Mouse (Mus musculus) kidney, embryonic 15.5 days (tissue): Measurements from ENCODE around the gene Pitpnb. TPM values are rescaled to one million over a fixed set of nuclear protein-coding genes. Genes with fewer than 3 reads are reported as not detected.

Experiments
- ATAC-seq: fragments of 200-750 bp; cut with Nextera tagmentation; replicated peaks from 2 replicates; pipeline ENCODE4 v1.8.0; 2017; ENCODE audit warnings: moderate TSS enrichment; ENCODE audit not compliant: low FRiP score
- H3K27ac ChIP-seq: fragments of 300-500 bp; sonication (generic); 2 replicates; pipeline ENCODE4 v1.5.1; 2015; ENCODE audit warnings: mild to moderate bottlenecking, inconsistent platforms
- H3K27me3 ChIP-seq: fragments of 300-500 bp; sonication (generic); 2 replicates; pipeline ENCODE4 v1.6.1; 2015; ENCODE audit warnings: inconsistent platforms
- H3K36me3 ChIP-seq: fragments of 300-500 bp; sonication (generic); 2 replicates; pipeline ENCODE4 v1.6.1; 2015; ENCODE audit warnings: inconsistent platforms
- H3K4me1 ChIP-seq: fragments of 300-500 bp; sonication (generic); 2 replicates; pipeline ENCODE4 v1.6.1; 2015; ENCODE audit warnings: inconsistent platforms
- H3K4me2 ChIP-seq: fragments of 300-500 bp; sonication (generic); 2 replicates; pipeline ENCODE4 v1.6.1; 2015; ENCODE audit warnings: moderate library complexity, mild to moderate bottlenecking, inconsistent platforms
- H3K4me3 ChIP-seq: fragments of 300-500 bp; sonication (generic); replicated peaks from 2 replicates; pipeline ENCODE4 v1.5.1; 2015; ENCODE audit warnings: mild to moderate bottlenecking, inconsistent platforms
- H3K9ac ChIP-seq: fragments of 300-500 bp; sonication (generic); 2 replicates; pipeline ENCODE4 v1.6.1; 2015; ENCODE audit warnings: mild to moderate bottlenecking, inconsistent platforms
- H3K9me3 ChIP-seq: fragments of 300-500 bp; sonication (generic); replicated peaks from 2 replicates; pipeline ENCODE4 v1.6.1; 2016; ENCODE audit warnings: inconsistent platforms
- WGBS: fragments of 180-500 bp; shearing (Covaris S2); methylation state at CpG from one replicate; pipeline ENCODE4 v1.1.7; 2015; ENCODE audit warnings: mixed read lengths; 5-methylcytosine and 5-hydroxymethylcytosine counted together
- polyA plus RNA-seq: library from polyadenylated mRNA; unstranded; fragments of >200 nt; fragmentation: Nextera tagmentation; extraction: Ambion mirVana; gene quantifications from 2 replicates; pipeline ENCODE4 v1.2.1, GENCODE M21; 2015

The Pitpnb gene
- polyA plus RNA-seq, 1 experiment from 2014 or later: 104 TPM

GRCm38 (mm10) chr5:111356811-111357617 is 26.5 kb downstream of the Pitpnb start:
- H3K36me3 ChIP-seq: peaks cover 67% of the 10 kb centered on the region
- 96% methylated on average over 12 of the region's 12 CpGs for WGBS

GRCm38 (mm10) chr5:111360546-111360945 is 30.0 kb downstream of the Pitpnb start:
- Histone ChIP-seq H3K4me3 (no peak overlapping the region), H3K27me3 (no peaks in the 10 kb centered on the region), H3K4me1 (no peaks in the 10 kb centered on the region), H3K36me3 (peaks cover 79% of the 10 kb centered on the region), H3K9ac (no peak overlapping the region), H3K27ac (no peak overlapping the region), H3K4me2 (no peak overlapping the region), H3K9me3 (no peaks in the 10 kb centered on the region)
- 80% methylated on average over 5 of the region's 5 CpGs for WGBS
- ATAC-seq: no peak

More at GRCm38 (mm10) chr5:111356811-111357617, 26.5 kb downstream of the Pitpnb start:
- Histone ChIP-seq H3K9ac (no peak overlapping the region), H3K4me3 (no peak overlapping the region), H3K27ac (no peak overlapping the region), H3K4me1 (no peaks in the 10 kb centered on the region), H3K9me3 (no peaks in the 10 kb centered on the region), H3K4me2 (no peak overlapping the region), H3K27me3 (no peaks in the 10 kb centered on the region)
- ATAC-seq: no peak

DNA sequence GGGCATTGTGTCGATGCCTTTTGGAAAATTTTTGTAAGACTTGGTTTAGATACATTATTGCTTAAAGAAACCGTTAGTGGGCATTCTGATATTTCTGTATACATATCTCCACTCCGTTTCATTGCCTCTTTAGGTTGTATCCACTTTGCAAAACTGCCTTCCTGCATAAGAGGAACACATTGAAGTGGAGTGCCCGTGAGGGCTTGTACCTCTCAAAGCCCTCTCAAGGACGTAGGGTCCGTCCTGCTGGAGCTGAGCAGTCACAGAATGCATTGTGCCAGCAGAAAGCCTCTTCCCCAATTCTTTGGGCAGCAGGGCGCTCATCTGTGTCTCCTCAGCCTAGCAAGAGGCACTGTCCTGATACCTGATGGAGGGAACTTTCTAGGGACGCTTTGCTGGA is 30.5 kb downstream of the Pitpnb start:
- 93% methylated on average over 8 of the region's 8 CpGs for WGBS
- H3K4me1 ChIP-seq: no peaks in the 10 kb centered on the region
- ATAC-seq: no peak
- no peak overlapping the region for H3K4me2 ChIP-seq
- no peak overlapping the region for H3K27ac ChIP-seq
- no peak overlapping the region for H3K9ac ChIP-seq
- no peak overlapping the region for H3K4me3 ChIP-seq
- no peaks in the 10 kb centered on the region for H3K9me3 ChIP-seq
- H3K27me3 ChIP-seq: no peaks in the 10 kb centered on the region
- H3K36me3 ChIP-seq: peaks cover 79% of the 10 kb centered on the region

GRCm38 (mm10) chr5:111361846-111362245 is 31.3 kb downstream of the Pitpnb start:
- H3K36me3 ChIP-seq: peaks cover 77% of the 10 kb centered on the region
- no peak overlapping the region for H3K27ac ChIP-seq
- H3K27me3 ChIP-seq: no peaks in the 10 kb centered on the region
- H3K4me3 ChIP-seq: no peak overlapping the region
- no peak for ATAC-seq
- H3K9me3 ChIP-seq: no peaks in the 10 kb centered on the region
- H3K4me2 ChIP-seq: no peak overlapping the region
- WGBS: 78% methylated on average over 7 of the region's 7 CpGs
- no peaks in the 10 kb centered on the region for H3K4me1 ChIP-seq
- no peak overlapping the region for H3K9ac ChIP-seq

DNA sequence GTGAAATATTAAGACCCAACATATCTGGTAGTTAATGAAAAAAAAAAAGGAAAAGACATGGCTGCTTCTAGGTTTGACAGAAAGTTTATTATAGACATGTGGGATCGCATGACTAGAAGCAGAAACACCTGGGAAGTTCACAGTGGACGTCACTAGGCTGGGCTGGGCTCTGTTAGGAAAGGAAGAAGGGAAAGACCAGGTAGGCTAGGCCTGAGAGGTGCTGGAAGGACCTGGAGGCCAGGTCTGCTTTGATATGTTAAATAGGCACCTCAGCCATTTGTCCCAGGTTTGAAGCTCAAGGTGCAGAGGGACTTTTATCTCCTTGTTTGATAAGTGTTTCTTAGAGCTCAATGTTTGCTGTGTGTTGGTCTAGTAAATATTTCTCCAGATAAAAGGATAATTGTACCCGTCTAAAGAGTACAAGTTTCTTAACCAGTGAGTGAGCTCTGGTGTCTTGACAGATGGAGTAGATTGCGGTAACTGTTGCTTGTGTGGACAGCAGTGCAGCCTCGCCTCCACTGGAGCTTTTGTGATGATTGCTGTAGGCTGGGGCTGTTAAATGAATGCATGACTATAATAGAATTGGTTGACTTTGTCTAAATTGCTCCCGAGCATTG is 33.0 kb downstream of the Pitpnb start:
- H3K4me1 ChIP-seq: no peaks in the 10 kb centered on the region
- H3K9me3 ChIP-seq: no peaks in the 10 kb centered on the region
- no peaks in the 10 kb centered on the region for H3K27me3 ChIP-seq
- no peak overlapping the region for H3K27ac ChIP-seq
- 71% methylated on average over 6 of the region's 6 CpGs for WGBS
- H3K4me3 ChIP-seq: no peak overlapping the region
- no peak overlapping the region for H3K4me2 ChIP-seq
- H3K36me3 ChIP-seq: peaks cover 71% of the 10 kb centered on the region
- no peak overlapping the region for H3K9ac ChIP-seq
- ATAC-seq: no peak

- 51% methylated on average over 3 of the region's 3 CpGs for WGBS
- Histone ChIP-seq H3K36me3 (peaks cover 71% of the 10 kb centered on the region), H3K4me2 (no peak overlapping the region), H3K4me3 (no peak overlapping the region), H3K9me3 (no peaks in the 10 kb centered on the region), H3K9ac (no peak overlapping the region), H3K4me1 (no peaks in the 10 kb centered on the region), H3K27ac (no peak overlapping the region), H3K27me3 (no peaks in the 10 kb centered on the region)
- no peak for ATAC-seq
Measured at GRCm38 (mm10) chr5:111364533-111364932, 34.0 kb downstream of the Pitpnb start.

GRCm38 (mm10) chr5:111366140-111366539 is 35.6 kb downstream of the Pitpnb start:
- H3K4me3 ChIP-seq: no peak overlapping the region
- H3K4me2 ChIP-seq: no peak overlapping the region
- H3K4me1 ChIP-seq: no peaks in the 10 kb centered on the region
- ATAC-seq: no peak
- H3K27ac ChIP-seq: no peak overlapping the region
- WGBS: 78% methylated on average over 5 of the region's 5 CpGs
- H3K36me3 ChIP-seq: peaks cover 71% of the 10 kb centered on the region
- no peaks in the 10 kb centered on the region for H3K9me3 ChIP-seq
- no peak overlapping the region for H3K9ac ChIP-seq
- H3K27me3 ChIP-seq: no peaks in the 10 kb centered on the region

DNA sequence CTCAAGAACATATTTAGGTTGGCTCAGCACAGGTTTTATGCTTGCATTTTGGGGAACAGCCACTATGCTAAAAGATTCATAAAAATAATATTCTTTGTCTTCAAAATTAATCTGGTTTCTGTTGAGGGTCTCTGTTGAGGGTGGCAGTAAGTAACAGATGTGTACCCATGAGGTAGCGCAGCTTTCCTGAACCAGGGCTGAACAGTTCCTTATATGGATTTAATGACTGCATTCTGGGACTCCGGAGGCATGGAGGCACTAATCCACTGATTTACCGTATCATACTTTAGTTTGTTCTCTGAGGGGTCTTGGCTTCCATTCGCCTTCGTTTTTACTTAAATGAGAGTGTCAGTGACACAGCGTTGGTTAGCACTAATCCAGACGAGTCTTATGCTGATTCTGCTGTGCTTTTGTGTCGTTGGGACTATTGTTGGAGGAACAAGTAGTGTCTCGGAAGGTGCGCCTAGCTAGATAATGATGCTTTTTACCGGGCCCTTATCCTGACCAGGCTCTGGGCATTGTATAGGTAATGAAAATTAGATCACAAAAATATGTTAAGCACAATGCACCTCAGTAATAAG is 37.5 kb downstream of the Pitpnb start:
- Histone ChIP-seq H3K36me3 (peaks cover 74% of the 10 kb centered on the region), H3K4me3 (no peak overlapping the region), H3K27me3 (no peaks in the 10 kb centered on the region), H3K27ac (no peak overlapping the region), H3K4me1 (no peaks in the 10 kb centered on the region), H3K4me2 (no peak overlapping the region), H3K9ac (no peak overlapping the region), H3K9me3 (no peaks in the 10 kb centered on the region)
- ATAC-seq: no peak
- WGBS: 92% methylated on average over 11 of the region's 11 CpGs

- H3K27ac ChIP-seq: no peak overlapping the region
- no peaks in the 10 kb centered on the region for H3K4me1 ChIP-seq
- 86% methylated on average over 5 of the region's 5 CpGs for WGBS
- H3K4me3 ChIP-seq: no peak overlapping the region
- H3K9ac ChIP-seq: no peak overlapping the region
- ATAC-seq: no peak
- H3K4me2 ChIP-seq: no peak overlapping the region
- no peaks in the 10 kb centered on the region for H3K9me3 ChIP-seq
- no peaks in the 10 kb centered on the region for H3K27me3 ChIP-seq
- peaks cover 80% of the 10 kb centered on the region for H3K36me3 ChIP-seq
Measured at GRCm38 (mm10) chr5:111368576-111368975, 38.0 kb downstream of the Pitpnb start.

- H3K9me3 ChIP-seq: no peaks in the 10 kb centered on the region
- H3K27me3 ChIP-seq: no peaks in the 10 kb centered on the region
- H3K9ac ChIP-seq: no peak overlapping the region
- H3K4me1 ChIP-seq: no peaks in the 10 kb centered on the region
- H3K4me2 ChIP-seq: no peak overlapping the region
- H3K36me3 ChIP-seq: peaks cover 96% of the 10 kb centered on the region
- 77% methylated on average over 4 of the region's 4 CpGs for WGBS
- no peak for ATAC-seq
- H3K27ac ChIP-seq: no peak overlapping the region
- H3K4me3 ChIP-seq: no peak overlapping the region
Measured at GRCm38 (mm10) chr5:111375616-111376015, 45.1 kb downstream of the Pitpnb start.

GRCm38 (mm10) chr5:111376276-111377020 is 45.9 kb downstream of the Pitpnb start:
- H3K9me3 ChIP-seq: no peaks in the 10 kb centered on the region
- ATAC-seq: no peak
- no peak overlapping the region for H3K9ac ChIP-seq
- H3K36me3 ChIP-seq: peaks cover 96% of the 10 kb centered on the region
- H3K4me2 ChIP-seq: no peak overlapping the region
- no peak overlapping the region for H3K4me3 ChIP-seq
- WGBS: 88% methylated on average over 24 of the region's 24 CpGs
- no peak overlapping the region for H3K27ac ChIP-seq
- no peaks in the 10 kb centered on the region for H3K27me3 ChIP-seq
- no peaks in the 10 kb centered on the region for H3K4me1 ChIP-seq
